Mouse (Mus musculus): ENCODE data around the gene Fam129a. TPM values are rescaled to one million over a fixed set of nuclear protein-coding genes. Genes with fewer than 3 reads are reported as not detected.
A peak's percentile ranks its signal among the peaks of the same experiment; 100 is the strongest.

Fam129a gene
- polyA plus RNA-seq, 1 experiment: 22.4 TPM

GRCm38 (mm10) chr1:151560536-151560935 is 10.4 kb upstream of the Fam129a start:
- WGBS: 64% methylated on average over 11 of the region's 11 CpGs
- TF ChIP-seq POLR2A (IDR thresholded peaks at IDR 0.05; ENCODE audit: borderline replicate concordance, extremely low read depth, low read depth, low read length): no peak
- TF ChIP-seq CTCF (IDR thresholded peaks at IDR 0.05; ENCODE audit: insufficient read depth, low read length): no peak
- DNase-seq: no peak
- H3K4me3 ChIP-seq (replicated peaks; ENCODE audit: extremely low read depth, low read depth, low read length): no peak overlapping the region
- H3K4me1 ChIP-seq (ENCODE audit: control insufficient read depth, insufficient read depth, low read length): no peaks in the 10 kb centered on the region

- TF ChIP-seq CTCF (IDR thresholded peaks at IDR 0.05; ENCODE audit: insufficient read depth, low read length): no peak
- no peak for TF ChIP-seq POLR2A (IDR thresholded peaks at IDR 0.05; ENCODE audit: borderline replicate concordance, extremely low read depth, low read depth, low read length)
- no peak for DNase-seq
- no peaks in the 10 kb centered on the region for H3K4me1 ChIP-seq (ENCODE audit: control insufficient read depth, insufficient read depth, low read length)
- no peak overlapping the region for H3K4me3 ChIP-seq (replicated peaks; ENCODE audit: extremely low read depth, low read depth, low read length)
- 69% methylated on average over 5 of the region's 5 CpGs for WGBS
Measured at GRCm38 (mm10) chr1:151563401-151563800, 7.6 kb upstream of the Fam129a start.

DNA sequence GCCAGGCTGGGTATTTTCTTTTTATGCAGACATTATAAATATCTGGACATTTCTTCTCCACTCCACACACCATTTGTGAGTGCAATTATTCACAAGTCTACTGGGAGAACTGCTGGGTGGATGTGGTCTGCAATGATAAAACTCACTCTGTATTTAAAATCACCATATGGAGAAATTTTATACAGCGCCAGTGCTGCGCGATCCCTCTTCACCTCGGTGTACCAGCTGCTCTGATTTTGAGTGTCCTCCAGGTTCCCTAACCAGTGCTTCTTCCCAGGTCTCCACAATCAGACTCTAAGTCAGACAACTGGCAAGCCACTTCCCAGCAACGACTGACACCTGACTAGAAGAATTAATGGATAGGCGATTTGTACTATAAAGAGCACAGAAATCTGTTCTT is 7.1 kb upstream of the Fam129a start:
- no peaks in the 10 kb centered on the region for H3K4me1 ChIP-seq (ENCODE audit: control insufficient read depth, insufficient read depth, low read length)
- TF ChIP-seq POLR2A (IDR thresholded peaks at IDR 0.05; ENCODE audit: borderline replicate concordance, extremely low read depth, low read depth, low read length) (no peak), CTCF (IDR thresholded peaks at IDR 0.05; ENCODE audit: insufficient read depth, low read length) (no peak)
- no peak overlapping the region for H3K4me3 ChIP-seq (replicated peaks; ENCODE audit: extremely low read depth, low read depth, low read length)
- WGBS: 47% methylated on average over 6 of the region's 6 CpGs
- DNase-seq: no peak

- H3K4me3 ChIP-seq (replicated peaks; ENCODE audit: extremely low read depth, low read depth, low read length): no peak overlapping the region
- no peaks in the 10 kb centered on the region for H3K4me1 ChIP-seq (ENCODE audit: control insufficient read depth, insufficient read depth, low read length)
- TF ChIP-seq CTCF (IDR thresholded peaks at IDR 0.05; ENCODE audit: insufficient read depth, low read length): peak; percentile 85
- TF ChIP-seq POLR2A (IDR thresholded peaks at IDR 0.05; ENCODE audit: borderline replicate concordance, extremely low read depth, low read depth, low read length): no peak
- WGBS: 12% methylated on average over 12 of the region's 12 CpGs
- peak; percentile 83 for DNase-seq
Measured at GRCm38 (mm10) chr1:151564377-151564776, 6.6 kb upstream of the Fam129a start.

GRCm38 (mm10) chr1:151568682-151569081 is 2.3 kb upstream of the Fam129a start:
- TF ChIP-seq POLR2A (IDR thresholded peaks at IDR 0.05; ENCODE audit: borderline replicate concordance, extremely low read depth, low read depth, low read length): no peak
- TF ChIP-seq CTCF (IDR thresholded peaks at IDR 0.05; ENCODE audit: insufficient read depth, low read length): no peak
- no peak for DNase-seq
- Histone ChIP-seq H3K4me1 (ENCODE audit: control insufficient read depth, insufficient read depth, low read length) (no peaks in the 10 kb centered on the region), H3K4me3 (replicated peaks; ENCODE audit: extremely low read depth, low read depth, low read length) (no peak overlapping the region)
- WGBS: 73% methylated on average over 7 of the region's 7 CpGs

- no peak for DNase-seq
- no peak for TF ChIP-seq POLR2A (IDR thresholded peaks at IDR 0.05; ENCODE audit: borderline replicate concordance, extremely low read depth, low read depth, low read length)
- 18% methylated on average over 10 of the region's 10 CpGs for WGBS
- peak overlapping the region; percentile 87 for H3K4me3 ChIP-seq (replicated peaks; ENCODE audit: extremely low read depth, low read depth, low read length)
- no peaks in the 10 kb centered on the region for H3K4me1 ChIP-seq (ENCODE audit: control insufficient read depth, insufficient read depth, low read length)
Measured at GRCm38 (mm10) chr1:151571838-151572578, 1.0 kb downstream of the Fam129a start.

- no peak for TF ChIP-seq POLR2A (IDR thresholded peaks at IDR 0.05; ENCODE audit: borderline replicate concordance, extremely low read depth, low read depth, low read length)
- TF ChIP-seq CTCF (IDR thresholded peaks at IDR 0.05; ENCODE audit: insufficient read depth, low read length): no peak
- no peak for DNase-seq
- no peaks in the 10 kb centered on the region for H3K4me1 ChIP-seq (ENCODE audit: control insufficient read depth, insufficient read depth, low read length)
- no peak overlapping the region for H3K4me3 ChIP-seq (replicated peaks; ENCODE audit: extremely low read depth, low read depth, low read length)
- 62% methylated on average over 7 of the region's 7 CpGs for WGBS
Measured at GRCm38 (mm10) chr1:151572601-151573320, 1.8 kb downstream of the Fam129a start.

GRCm38 (mm10) chr1:151580200-151580982 is 9.4 kb downstream of the Fam129a start:
- H3K4me1 ChIP-seq (ENCODE audit: control insufficient read depth, insufficient read depth, low read length): peaks cover 2% of the 10 kb centered on the region; the same call in 1 of the 2 replicates
- TF ChIP-seq CTCF (IDR thresholded peaks at IDR 0.05; ENCODE audit: insufficient read depth, low read length): no peak
- TF ChIP-seq POLR2A (IDR thresholded peaks at IDR 0.05; ENCODE audit: borderline replicate concordance, extremely low read depth, low read depth, low read length): no peak
- 67% methylated on average over 8 of the region's 8 CpGs for WGBS
- DNase-seq: no peak
- no peak overlapping the region for H3K4me3 ChIP-seq (replicated peaks; ENCODE audit: extremely low read depth, low read depth, low read length)

DNA sequence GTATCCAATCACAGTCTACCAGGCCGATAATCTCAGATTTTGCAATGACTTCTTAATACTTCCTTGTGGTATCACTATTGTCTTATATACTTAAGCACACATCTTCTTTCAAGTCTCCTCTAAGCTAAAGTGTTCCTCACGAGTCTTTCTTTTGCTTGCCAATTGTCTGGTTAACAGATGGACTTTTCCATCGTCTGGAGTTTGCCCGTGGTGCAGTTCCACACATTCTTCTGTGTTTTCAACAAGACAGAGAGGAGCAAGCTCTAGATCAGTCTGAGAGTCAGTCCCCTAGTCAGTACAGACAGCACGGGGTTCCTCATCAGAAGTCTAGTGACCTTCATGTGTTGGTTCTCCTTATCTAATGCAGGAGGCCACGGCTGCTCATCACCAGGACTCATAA is 10.5 kb downstream of the Fam129a start:
- peaks cover 2% of the 10 kb centered on the region; the same call in 1 of the 2 replicates for H3K4me1 ChIP-seq (ENCODE audit: control insufficient read depth, insufficient read depth, low read length)
- no peak overlapping the region for H3K4me3 ChIP-seq (replicated peaks; ENCODE audit: extremely low read depth, low read depth, low read length)
- TF ChIP-seq CTCF (IDR thresholded peaks at IDR 0.05; ENCODE audit: insufficient read depth, low read length) (no peak), POLR2A (IDR thresholded peaks at IDR 0.05; ENCODE audit: borderline replicate concordance, extremely low read depth, low read depth, low read length) (no peak)
- WGBS: 63% methylated on average over 6 of the region's 6 CpGs
- DNase-seq: no peak
